Mouse (Mus musculus) olfactory bulb, adult 2 months (tissue): ENCODE data around the gene Cpe. TPM values are rescaled to one million over a fixed set of nuclear protein-coding genes. Genes with fewer than 3 reads are reported as not detected.

Experiments used
- H3K27ac ChIP-seq: fragments of 200-500 bp; 2 replicates; pipeline ENCODE4 v1.5.1; 2012; ENCODE audit warnings: low read depth, low read length; ENCODE audit not compliant: insufficient read depth
- H3K4me1 ChIP-seq: fragments of 200-500 bp; 2 replicates; pipeline ENCODE4 v1.6.1; 2012; ENCODE audit warnings: low read length; ENCODE audit not compliant: control insufficient read depth, insufficient read depth
- H3K4me3 ChIP-seq: fragments of 200-500 bp; 2 replicates; pipeline ENCODE4 v1.5.1; 2012; ENCODE audit warnings: mild to moderate bottlenecking, low read depth, low read length, moderate library complexity; ENCODE audit not compliant: insufficient read depth
- CTCF ChIP-seq: fragments of 200-500 bp; IDR thresholded peaks from 2 replicates; pipeline ENCODE4 v1.5.1; 2012; ENCODE audit warnings: low read depth, mild to moderate bottlenecking, low read length, moderate library complexity; ENCODE audit not compliant: insufficient read depth
- POLR2A ChIP-seq: fragments of 200-500 bp; IDR thresholded peaks from 2 replicates; pipeline ENCODE4 v1.6.1; 2012; ENCODE audit warnings: mild to moderate bottlenecking, low read depth, low read length, moderate library complexity; ENCODE audit not compliant: insufficient read depth
- WGBS: fragments of 180-500 bp; shearing (Covaris S2); methylation state at CpG from one replicate; pipeline ENCODE4 v1.1.7; 2018; 5-methylcytosine and 5-hydroxymethylcytosine counted together
- polyA plus RNA-seq: library from polyadenylated mRNA; stranded (reverse); fragments of >200 nt; gene quantifications from 2 replicates; pipeline ENCODE4 v1.2.4, GENCODE M21; 2012; ENCODE audit warnings: low replicate concordance; ENCODE audit not compliant: missing spikeins, insufficient read depth, insufficient read length

Cpe gene
- polyA plus RNA-seq, 1 experiment = 578 TPM

GRCm38 (mm10) chr8:64611210-64611974, 81.5 kb downstream of the Cpe start:
- Histone ChIP-seq H3K4me1 (no peaks in the 10 kb centered on the region), H3K4me3 (no peak overlapping the region), H3K27ac (no peak overlapping the region)
- TF ChIP-seq POLR2A (no peak), CTCF (no peak)
- 83% methylated on average over 11 of the region's 11 CpGs for WGBS

- TF ChIP-seq POLR2A (no peak), CTCF (no peak)
- Histone ChIP-seq H3K4me3 (no peak overlapping the region), H3K4me1 (no peaks in the 10 kb centered on the region), H3K27ac (no peak overlapping the region)
- WGBS = 92% methylated on average over 16 of the region's 16 CpGs
Observed at GRCm38 (mm10) chr8:64608931-64609330, 83.9 kb downstream of the Cpe start.

- WGBS = 96% methylated on average over 5 of the region's 5 CpGs
- Histone ChIP-seq H3K27ac (no peak overlapping the region), H3K4me3 (no peak overlapping the region), H3K4me1 (no peaks in the 10 kb centered on the region)
- TF ChIP-seq CTCF (no peak), POLR2A (no peak)
Observed at GRCm38 (mm10) chr8:64606015-64606414, 86.8 kb downstream of the Cpe start.

- TF ChIP-seq POLR2A = no peak
- no peak for TF ChIP-seq CTCF
- no peak overlapping the region for H3K4me3 ChIP-seq
- H3K4me1 ChIP-seq = no peaks in the 10 kb centered on the region
- H3K27ac ChIP-seq = no peak overlapping the region
- 31% methylated on average over 4 of the region's 4 CpGs for WGBS
Observed at GRCm38 (mm10) chr8:64598206-64598605, 94.6 kb downstream of the Cpe start.

- Histone ChIP-seq H3K4me1 (no peaks in the 10 kb centered on the region), H3K27ac (no peak overlapping the region), H3K4me3 (no peak overlapping the region)
- 45% methylated on average over 21 of the region's 21 CpGs for WGBS
- TF ChIP-seq CTCF = peak; percentile 62; the same call in 1 of the 2 replicates
- TF ChIP-seq POLR2A = no peak
Observed at GRCm38 (mm10) chr8:64597042-64597970, 95.5 kb downstream of the Cpe start.

- TF ChIP-seq POLR2A (no peak), CTCF (no peak)
- Histone ChIP-seq H3K4me1 (no peaks in the 10 kb centered on the region), H3K27ac (no peak overlapping the region), H3K4me3 (no peak overlapping the region)
- WGBS = 64% methylated on average over 4 of the region's 4 CpGs
Observed at GRCm38 (mm10) chr8:64596396-64596795, 96.5 kb downstream of the Cpe start.

GRCm38 (mm10) chr8:64590456-64590855, 102.4 kb downstream of the Cpe start:
- H3K4me1 ChIP-seq = no peaks in the 10 kb centered on the region
- no peak overlapping the region for H3K27ac ChIP-seq
- TF ChIP-seq POLR2A = no peak
- TF ChIP-seq CTCF = no peak
- 100% methylated on average over 1 of the region's 1 CpGs for WGBS
- H3K4me3 ChIP-seq = no peak overlapping the region

GRCm38 (mm10) chr8:64582887-64583286, 110.0 kb downstream of the Cpe start:
- no peaks in the 10 kb centered on the region for H3K4me1 ChIP-seq
- 37% methylated on average over 3 of the region's 3 CpGs for WGBS
- no peak overlapping the region for H3K4me3 ChIP-seq
- no peak overlapping the region for H3K27ac ChIP-seq
- TF ChIP-seq CTCF (no peak), POLR2A (no peak)

- Histone ChIP-seq H3K4me3 (no peak overlapping the region), H3K27ac (no peak overlapping the region), H3K4me1 (no peaks in the 10 kb centered on the region)
- WGBS = 87% methylated on average over 8 of the region's 8 CpGs
- TF ChIP-seq POLR2A = no peak
- TF ChIP-seq CTCF = no peak
Observed at GRCm38 (mm10) chr8:64578221-64578620, 114.6 kb downstream of the Cpe start.
